Mouse (Mus musculus): ENCODE data around the gene Decr2. TPM values are rescaled to one million over a fixed set of nuclear protein-coding genes. Genes with fewer than 3 reads are reported as not detected.
A peak's percentile ranks its signal among the peaks of the same experiment; 100 is the strongest.
"Not testable (repeated sequence)": the region's sequence is repeated elsewhere in the genome, so short reads cannot be mapped to it uniquely, and the experiment has no call there.

Decr2 gene
- polyA plus RNA-seq, 1 experiment: 10.0 TPM

GRCm38 (mm10) chr17:26119766-26120710 lies 29.9 kb upstream of the Decr2 start:
- peak; percentile 63 for DNase-seq
- TF ChIP-seq CTCF (IDR thresholded peaks at IDR 0.05; ENCODE audit: borderline replicate concordance, control insufficient read depth, extremely low read depth, insufficient read depth, low read length, poor library complexity): peak; percentile 89
- no peak for TF ChIP-seq POLR2A (IDR thresholded peaks at IDR 0.05; ENCODE audit: control insufficient read depth, extremely low read depth, insufficient read depth, low read length, poor library complexity)
- Histone ChIP-seq H3K36me3 (ENCODE audit: control insufficient read depth, insufficient read depth, low read length) (no peaks in the 10 kb centered on the region), H3K27me3 (ENCODE audit: control insufficient read depth, insufficient read depth, low read length) (no peaks in the 10 kb centered on the region), H3K27ac (ENCODE audit: control insufficient read depth, insufficient read depth, low read length) (no peak overlapping the region), H3K4me3 (ENCODE audit: control insufficient read depth, insufficient read depth, low read length) (no peak overlapping the region), H3K4me1 (replicated peaks; ENCODE audit: control insufficient read depth, insufficient read depth, low read length) (peaks cover 22% of the 10 kb centered on the region)
- WGBS: 44% methylated on average over 33 of the region's 33 CpGs

- Histone ChIP-seq H3K27ac (ENCODE audit: control insufficient read depth, insufficient read depth, low read length) (no peak overlapping the region), H3K4me1 (replicated peaks; ENCODE audit: control insufficient read depth, insufficient read depth, low read length) (peaks cover 15% of the 10 kb centered on the region), H3K27me3 (ENCODE audit: control insufficient read depth, insufficient read depth, low read length) (no peaks in the 10 kb centered on the region), H3K4me3 (ENCODE audit: control insufficient read depth, insufficient read depth, low read length) (no peak overlapping the region), H3K36me3 (ENCODE audit: control insufficient read depth, insufficient read depth, low read length) (no peaks in the 10 kb centered on the region)
- 93% methylated on average over 17 of the region's 17 CpGs for WGBS
- TF ChIP-seq CTCF (IDR thresholded peaks at IDR 0.05; ENCODE audit: borderline replicate concordance, control insufficient read depth, extremely low read depth, insufficient read depth, low read length, poor library complexity) (no peak), POLR2A (IDR thresholded peaks at IDR 0.05; ENCODE audit: control insufficient read depth, extremely low read depth, insufficient read depth, low read length, poor library complexity) (no peak)
- no peak for DNase-seq
Observed at GRCm38 (mm10) chr17:26116503-26117258, 26.5 kb upstream of the Decr2 start.

- TF ChIP-seq CTCF (IDR thresholded peaks at IDR 0.05; ENCODE audit: borderline replicate concordance, control insufficient read depth, extremely low read depth, insufficient read depth, low read length, poor library complexity): no peak
- TF ChIP-seq POLR2A (IDR thresholded peaks at IDR 0.05; ENCODE audit: control insufficient read depth, extremely low read depth, insufficient read depth, low read length, poor library complexity): no peak
- Histone ChIP-seq H3K4me1 (replicated peaks; ENCODE audit: control insufficient read depth, insufficient read depth, low read length) (peaks cover 15% of the 10 kb centered on the region), H3K27ac (ENCODE audit: control insufficient read depth, insufficient read depth, low read length) (no peak overlapping the region), H3K36me3 (ENCODE audit: control insufficient read depth, insufficient read depth, low read length) (no peaks in the 10 kb centered on the region), H3K27me3 (ENCODE audit: control insufficient read depth, insufficient read depth, low read length) (no peaks in the 10 kb centered on the region), H3K4me3 (ENCODE audit: control insufficient read depth, insufficient read depth, low read length) (no peak overlapping the region)
- DNase-seq: no peak
- 79% methylated on average over 3 of the region's 3 CpGs for WGBS
Observed at GRCm38 (mm10) chr17:26115956-26116487, 25.9 kb upstream of the Decr2 start.

GRCm38 (mm10) chr17:26115205-26115898 lies 25.2 kb upstream of the Decr2 start:
- peaks cover 14% of the 10 kb centered on the region for H3K4me1 ChIP-seq (replicated peaks; ENCODE audit: control insufficient read depth, insufficient read depth, low read length)
- H3K4me3 ChIP-seq (ENCODE audit: control insufficient read depth, insufficient read depth, low read length): no peak overlapping the region
- TF ChIP-seq CTCF (IDR thresholded peaks at IDR 0.05; ENCODE audit: borderline replicate concordance, control insufficient read depth, extremely low read depth, insufficient read depth, low read length, poor library complexity): no peak
- no peak for TF ChIP-seq POLR2A (IDR thresholded peaks at IDR 0.05; ENCODE audit: control insufficient read depth, extremely low read depth, insufficient read depth, low read length, poor library complexity)
- no peak overlapping the region for H3K27ac ChIP-seq (ENCODE audit: control insufficient read depth, insufficient read depth, low read length)
- no peaks in the 10 kb centered on the region for H3K36me3 ChIP-seq (ENCODE audit: control insufficient read depth, insufficient read depth, low read length)
- H3K27me3 ChIP-seq (ENCODE audit: control insufficient read depth, insufficient read depth, low read length): no peaks in the 10 kb centered on the region
- DNase-seq: no peak
- 95% methylated on average over 7 of the region's 7 CpGs for WGBS

DNA sequence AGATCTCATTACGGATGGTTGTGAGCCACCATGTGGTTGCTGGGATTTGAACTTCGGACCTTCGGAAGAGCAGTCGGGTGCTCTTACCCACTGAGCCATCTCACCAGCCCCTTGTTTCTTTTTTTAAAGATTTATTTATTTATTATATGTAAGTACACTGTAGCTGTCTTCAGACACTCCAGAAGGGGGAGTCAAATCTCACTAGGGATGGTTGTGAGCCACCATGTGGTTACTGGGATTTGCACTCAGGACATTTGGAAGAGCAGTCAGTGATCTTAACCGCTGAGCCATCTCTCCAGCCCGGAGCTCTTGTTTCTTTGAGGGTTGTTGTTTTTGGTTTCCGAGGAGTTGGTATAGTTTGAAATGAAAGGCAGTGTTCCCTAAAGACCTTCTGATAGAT lies 24.3 kb upstream of the Decr2 start:
- WGBS: 91% methylated on average over 7 of the region's 7 CpGs
- H3K4me1 ChIP-seq (replicated peaks; ENCODE audit: control insufficient read depth, insufficient read depth, low read length); H3K27me3 ChIP-seq (ENCODE audit: control insufficient read depth, insufficient read depth, low read length); H3K4me3 ChIP-seq (ENCODE audit: control insufficient read depth, insufficient read depth, low read length); H3K36me3 ChIP-seq (ENCODE audit: control insufficient read depth, insufficient read depth, low read length); DNase-seq; H3K27ac ChIP-seq (ENCODE audit: control insufficient read depth, insufficient read depth, low read length): not testable (repeated sequence)

DNA sequence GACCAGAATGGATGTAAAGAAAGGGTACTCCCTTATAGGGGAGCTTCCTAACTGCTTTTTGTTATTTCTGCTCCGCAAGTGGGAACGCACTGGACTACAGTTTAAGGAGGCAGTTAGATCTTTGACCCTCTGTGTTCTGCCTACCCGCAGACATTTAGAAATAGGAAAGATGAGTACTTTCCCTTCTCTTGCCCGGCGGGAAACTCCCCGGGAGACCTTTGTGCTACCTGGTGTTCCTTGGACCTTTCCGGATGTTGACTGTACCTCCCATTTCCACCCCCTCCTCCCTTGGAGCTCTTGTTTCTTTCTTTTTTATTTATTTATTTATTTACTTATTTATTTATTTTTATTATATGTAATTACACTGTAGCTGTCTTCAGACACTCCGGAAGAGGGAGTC lies 23.9 kb upstream of the Decr2 start:
- DNase-seq: no peak
- Histone ChIP-seq H3K4me3 (ENCODE audit: control insufficient read depth, insufficient read depth, low read length) (peak overlapping the region; percentile 84; the same call in 1 of the 2 replicates), H3K4me1 (replicated peaks; ENCODE audit: control insufficient read depth, insufficient read depth, low read length) (peaks cover 9% of the 10 kb centered on the region), H3K27ac (ENCODE audit: control insufficient read depth, insufficient read depth, low read length) (no peak overlapping the region), H3K36me3 (ENCODE audit: control insufficient read depth, insufficient read depth, low read length) (no peaks in the 10 kb centered on the region), H3K27me3 (ENCODE audit: control insufficient read depth, insufficient read depth, low read length) (no peaks in the 10 kb centered on the region)
- 35% methylated on average over 8 of the region's 8 CpGs for WGBS
- no peak for TF ChIP-seq POLR2A (IDR thresholded peaks at IDR 0.05; ENCODE audit: control insufficient read depth, extremely low read depth, insufficient read depth, low read length, poor library complexity)
- no peak for TF ChIP-seq CTCF (IDR thresholded peaks at IDR 0.05; ENCODE audit: borderline replicate concordance, control insufficient read depth, extremely low read depth, insufficient read depth, low read length, poor library complexity)

Data from thymus, adult 2 months (tissue).